Mouse (Mus musculus) heart, postnatal 0 days (tissue): ENCODE measurements around the gene Foxq1.

ENCODE experiments used
- CTCF ChIP-seq: IDR thresholded peaks from 2 replicates; pipeline ENCODE4 v1.5.1; 2016; ENCODE audit warnings: antibody characterized with exemption, control low read depth, low read depth
- EP300 ChIP-seq: IDR thresholded peaks from 2 replicates; pipeline ENCODE4 v1.6.1; 2016; ENCODE audit warnings: antibody characterized with exemption, low read depth

- TF ChIP-seq CTCF (no peak), EP300 (no peak)
Measured at GRCm38 (mm10) chr13:31515261-31515660, 40.7 kb upstream of the Foxq1 start.
